Mouse (Mus musculus) testis, adult 2 months (tissue): ENCODE data around the gene Ifi27. TPM values are rescaled to one million over a fixed set of nuclear protein-coding genes. Genes with fewer than 3 reads are reported as not detected.
A peak's percentile ranks its signal among the peaks of the same experiment; 100 is the strongest.
"Not testable (repeated sequence)": the region's sequence is repeated elsewhere in the genome, so short reads cannot be mapped to it uniquely, and the experiment has no call there.

Experiments used
- H3K27ac ChIP-seq: fragments of 200-500 bp; 2 replicates; pipeline ENCODE4 v1.5.1; 2012; ENCODE audit warnings: low read depth, low read length; ENCODE audit not compliant: control insufficient read depth, insufficient read depth
- H3K27me3 ChIP-seq: fragments of 200-500 bp; 2 replicates; pipeline ENCODE4 v1.6.1; 2012; ENCODE audit warnings: mild to moderate bottlenecking, low read length, moderate library complexity; ENCODE audit not compliant: control insufficient read depth, insufficient read depth
- H3K36me3 ChIP-seq: fragments of 200-500 bp; 2 replicates; pipeline ENCODE4 v1.6.1; 2012; ENCODE audit warnings: mild to moderate bottlenecking, low read length; ENCODE audit not compliant: control insufficient read depth, insufficient read depth
- H3K4me1 ChIP-seq: fragments of 200-500 bp; 2 replicates; pipeline ENCODE4 v1.6.1; 2012; ENCODE audit warnings: low read length; ENCODE audit not compliant: control insufficient read depth, insufficient read depth
- H3K4me3 ChIP-seq: fragments of 200-500 bp; 2 replicates; pipeline ENCODE4 v1.5.1; 2012; ENCODE audit warnings: low read depth, mild to moderate bottlenecking, low read length, moderate library complexity, mixed read lengths; ENCODE audit not compliant: control insufficient read depth
- CTCF ChIP-seq: fragments of 200-500 bp; IDR thresholded peaks from 2 replicates; pipeline ENCODE4 v1.5.1; 2012; ENCODE audit warnings: low read depth, mild to moderate bottlenecking, inconsistent platforms, low read length, moderate library complexity; ENCODE audit not compliant: control insufficient read depth, insufficient read depth, insufficient replicate concordance
- POLR2A ChIP-seq: fragments of 200-500 bp; IDR thresholded peaks from 2 replicates; pipeline ENCODE4 v1.6.1; 2012; ENCODE audit warnings: low read depth, mild to moderate bottlenecking, inconsistent platforms, low read length, moderate library complexity; ENCODE audit not compliant: control insufficient read depth
- polyA plus RNA-seq: library from polyadenylated mRNA; depleted of rRNA; stranded (reverse); fragments of >200 nt; gene quantifications from 2 replicates; pipeline ENCODE4 v1.2.3, GENCODE M21; 2012

Gene Ifi27
- polyA plus RNA-seq, 1 experiment = 53.0 TPM

DNA sequence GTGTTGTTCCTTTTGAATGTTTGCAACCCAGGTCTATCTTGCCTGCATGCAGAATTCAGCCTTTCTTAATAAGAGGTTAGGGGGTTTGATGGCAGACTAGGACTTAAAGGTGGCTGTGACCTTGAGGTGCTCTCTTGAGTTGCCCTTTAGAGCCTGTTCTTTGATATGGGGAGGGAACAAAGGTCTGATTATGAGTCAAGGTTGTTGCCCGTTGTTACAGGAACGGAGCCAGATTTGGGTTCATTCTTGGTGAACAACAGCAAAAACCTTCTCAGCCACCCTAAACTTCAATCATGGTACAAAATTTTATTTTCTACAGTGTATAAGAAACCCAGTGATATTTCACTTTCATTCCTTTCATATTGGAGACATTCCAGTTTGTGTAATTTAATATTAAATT, 581 bp upstream of the Ifi27 start:
- Histone ChIP-seq H3K4me3 (no peak overlapping the region), H3K36me3 (no peaks in the 10 kb centered on the region), H3K4me1 (no peaks in the 10 kb centered on the region; the same call in 1 of the 2 replicates), H3K27me3 (no peaks in the 10 kb centered on the region), H3K27ac (peak overlapping the region; percentile 44)
- TF ChIP-seq POLR2A (no peak), CTCF (no peak)

DNA sequence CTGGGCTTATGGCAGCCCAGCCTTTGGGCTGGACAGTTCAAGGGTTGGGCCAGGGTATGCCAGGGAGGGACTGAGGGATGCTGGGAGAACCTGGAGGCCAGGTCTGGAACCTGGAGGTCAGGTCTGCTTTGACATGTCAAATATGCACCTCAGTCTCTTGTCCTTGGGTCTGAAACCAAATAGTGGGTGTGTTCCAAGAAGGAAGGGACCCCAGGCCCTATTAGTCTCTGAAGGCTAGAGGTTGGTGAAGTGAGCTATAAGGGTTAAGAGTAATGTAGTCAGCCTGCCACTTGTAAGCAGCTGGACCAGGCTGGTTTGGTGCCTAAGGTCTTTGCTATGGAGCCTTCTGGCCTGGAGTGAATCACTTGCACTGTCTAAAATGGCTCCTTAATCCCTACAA, 850 bp downstream of the Ifi27 start:
- TF ChIP-seq POLR2A = no peak
- TF ChIP-seq CTCF = no peak
- Histone ChIP-seq H3K36me3 (no peaks in the 10 kb centered on the region), H3K4me1 (no peaks in the 10 kb centered on the region; the same call in 1 of the 2 replicates), H3K27me3 (no peaks in the 10 kb centered on the region), H3K4me3 (no peak overlapping the region), H3K27ac (no peak overlapping the region)

DNA sequence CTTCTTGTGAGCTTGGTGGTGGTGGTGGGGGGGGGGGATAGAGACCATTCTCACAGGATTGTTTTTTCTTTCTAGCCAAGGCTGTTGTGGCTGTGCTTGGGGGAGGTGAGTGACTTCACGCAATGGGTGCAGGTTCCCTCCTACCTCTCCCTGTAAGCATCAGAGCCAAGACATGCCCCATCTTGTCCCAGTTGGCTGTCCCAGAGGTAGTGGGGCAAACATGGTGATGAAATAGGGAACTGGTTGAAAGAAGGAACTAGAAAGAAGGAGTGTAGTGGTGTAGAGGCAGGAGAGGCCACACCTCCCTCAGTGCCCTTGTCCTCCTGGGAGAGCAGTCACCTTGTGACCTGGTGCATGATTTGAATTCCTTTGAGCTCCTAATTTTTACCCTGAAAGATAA, 3.6 kb downstream of the Ifi27 start:
- H3K4me3 ChIP-seq = no peak overlapping the region
- H3K27me3 ChIP-seq = no peaks in the 10 kb centered on the region
- no peak overlapping the region for H3K27ac ChIP-seq
- no peaks in the 10 kb centered on the region for H3K36me3 ChIP-seq
- TF ChIP-seq CTCF (no peak), POLR2A (no peak)
- H3K4me1 ChIP-seq = no peaks in the 10 kb centered on the region; the same call in 1 of the 2 replicates

DNA sequence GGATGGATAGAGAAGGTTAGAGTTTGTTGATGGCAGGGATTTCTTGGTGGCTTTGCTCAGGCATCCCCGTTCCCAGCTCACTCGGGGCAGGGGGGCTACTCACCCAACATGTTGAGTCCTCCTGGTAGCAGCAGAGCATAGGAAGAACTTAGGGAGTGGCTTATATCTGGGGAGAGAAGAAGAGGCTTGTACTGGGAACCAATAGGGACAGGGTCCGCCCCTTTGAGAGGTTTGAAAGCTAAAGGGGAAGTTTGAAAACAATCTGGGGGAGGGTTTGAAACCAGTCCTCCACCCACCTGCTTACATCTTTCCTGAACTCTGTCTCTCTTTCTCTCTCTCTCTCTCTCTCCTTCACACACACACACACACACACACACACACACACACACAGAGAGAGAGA, 9.5 kb downstream of the Ifi27 start, which contains the start of gene Ifi27l2a:
TSS of gene Ifi27l2a (minus strand) at position 157 of the 400 bp plus-strand sequence.
- H3K27me3 ChIP-seq = no peaks in the 10 kb centered on the region
- H3K27ac ChIP-seq = no peak within 1 kb of the TSS
- TF ChIP-seq POLR2A (no peak), CTCF (no peak)

DNA sequence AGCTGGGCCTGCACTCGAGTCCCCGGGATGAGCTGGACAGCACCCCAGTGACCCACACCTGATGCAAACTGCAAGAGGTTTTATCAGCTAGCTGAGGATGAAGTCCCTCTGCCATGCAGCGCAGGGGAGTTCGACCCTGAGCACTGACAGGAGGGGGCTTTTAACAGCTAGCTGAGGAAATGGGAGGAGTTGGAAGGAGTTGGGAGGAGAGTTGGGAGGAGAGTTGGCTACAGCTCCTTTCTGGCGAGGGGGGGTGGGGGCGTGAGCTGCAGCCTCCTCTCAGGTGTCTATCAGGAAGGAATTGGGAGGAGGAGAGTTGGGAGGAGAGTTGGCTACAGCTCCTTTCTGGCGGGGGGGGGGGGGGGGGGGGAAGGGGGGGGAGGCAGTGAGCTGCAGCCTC, 10.2 kb downstream of the Ifi27 start:
- H3K36me3 ChIP-seq, H3K27me3 ChIP-seq, H3K27ac ChIP-seq, H3K4me1 ChIP-seq, H3K4me3 ChIP-seq: not testable (repeated sequence)

More for the DNA sequence above, 9.5 kb downstream of the Ifi27 start, which contains the start of gene Ifi27l2a:
- H3K36me3 ChIP-seq = no peaks in the 10 kb centered on the region
- no peaks in the 10 kb centered on the region for H3K4me1 ChIP-seq
- H3K4me3 ChIP-seq = no peak within 1 kb of the TSS

DNA sequence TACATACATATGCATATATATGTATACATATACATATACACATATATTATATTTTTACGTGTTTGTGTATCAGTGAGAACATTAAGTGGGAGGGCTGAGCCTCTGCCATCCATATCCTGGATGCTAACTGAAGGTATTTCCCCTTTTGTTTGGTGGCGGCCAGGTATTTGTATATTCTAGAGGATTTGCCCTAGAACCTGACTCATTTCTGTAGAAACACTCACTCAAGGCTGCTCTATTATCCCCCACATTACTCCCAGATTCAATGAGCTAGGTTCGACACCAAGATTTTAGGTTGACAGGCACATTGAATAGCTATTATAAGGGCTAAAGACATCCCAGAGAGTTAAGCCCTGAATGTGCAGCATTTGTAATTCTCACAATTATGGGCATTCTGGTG, 11.0 kb downstream of the Ifi27 start:
- no peaks in the 10 kb centered on the region for H3K36me3 ChIP-seq
- H3K4me1 ChIP-seq = no peaks in the 10 kb centered on the region
- TF ChIP-seq POLR2A = no peak
- no peak overlapping the region for H3K4me3 ChIP-seq
- H3K27me3 ChIP-seq = no peaks in the 10 kb centered on the region
- no peak overlapping the region for H3K27ac ChIP-seq

DNA sequence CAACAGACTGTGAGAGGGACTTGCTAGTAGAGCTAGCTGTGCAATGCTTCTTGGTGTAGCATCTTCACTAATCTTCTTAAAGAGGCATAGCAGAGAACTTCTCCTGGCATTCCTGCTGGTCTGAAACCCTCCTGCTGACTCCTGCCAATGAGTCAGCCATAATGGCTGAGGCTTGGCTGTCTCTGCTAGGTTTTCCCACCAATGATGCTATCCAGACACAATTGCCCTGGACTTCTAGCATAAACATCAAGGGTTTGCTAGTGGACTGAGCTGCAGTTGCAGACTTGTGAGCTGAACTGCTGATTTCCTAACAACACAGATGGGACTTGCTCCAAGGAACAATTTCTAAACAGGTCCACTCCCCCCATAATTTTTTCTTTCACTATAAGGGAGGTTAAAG, 19.4 kb downstream of the Ifi27 start:
- no peak for TF ChIP-seq POLR2A
- no peak for TF ChIP-seq CTCF
- no peaks in the 10 kb centered on the region for H3K27me3 ChIP-seq
- no peak overlapping the region for H3K4me3 ChIP-seq
- no peak overlapping the region for H3K27ac ChIP-seq
- H3K36me3 ChIP-seq = no peaks in the 10 kb centered on the region
- H3K4me1 ChIP-seq = no peaks in the 10 kb centered on the region

DNA sequence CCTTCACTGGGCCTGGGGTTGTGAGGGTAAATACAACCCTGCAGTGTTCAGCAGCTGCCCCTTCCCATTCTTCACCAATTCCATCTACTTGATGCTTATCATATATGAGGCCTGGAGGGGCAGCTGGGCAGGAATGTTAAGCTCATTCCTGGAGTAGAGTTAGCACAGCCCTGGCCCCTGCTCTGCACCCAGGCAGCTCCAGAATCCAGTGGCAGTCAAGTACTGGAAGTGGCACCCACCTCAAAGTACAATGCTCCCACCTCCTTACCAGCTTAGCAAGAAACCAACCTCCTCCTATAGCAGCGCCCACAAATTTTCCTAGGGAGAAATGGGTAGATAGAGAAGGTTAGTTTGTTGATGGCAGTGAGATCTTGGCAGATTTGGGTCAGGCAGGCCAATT, 22.7 kb downstream of the Ifi27 start:
- H3K27ac ChIP-seq, H3K4me3 ChIP-seq, H3K4me1 ChIP-seq, H3K36me3 ChIP-seq, H3K27me3 ChIP-seq: not testable (repeated sequence)
